Mouse (Mus musculus): ENCODE results near the gene Ugdh.

- TF ChIP-seq POLR2A (IDR thresholded peaks at IDR 0.05; ENCODE audit: low read depth, low read length) = no peak
- TF ChIP-seq CTCF (IDR thresholded peaks at IDR 0.05; ENCODE audit: extremely low read depth, insufficient read depth, insufficient read length, insufficient replicate concordance) = no peak
Observed at GRCm38 (mm10) chr5:65419136-65419535, 16.6 kb downstream of the Ugdh start.

All from spleen, adult 2 months (tissue).